Mouse (Mus musculus): Measurements from ENCODE around the gene Olfr196. TPM values are rescaled to one million over a fixed set of nuclear protein-coding genes. Genes with fewer than 3 reads are reported as not detected.
"Not testable (repeated sequence)": the region's sequence is repeated elsewhere in the genome, so short reads cannot be mapped to it uniquely, and the experiment has no call there.

Olfr196 gene
- polyA plus RNA-seq (2021) = not detected

DNA sequence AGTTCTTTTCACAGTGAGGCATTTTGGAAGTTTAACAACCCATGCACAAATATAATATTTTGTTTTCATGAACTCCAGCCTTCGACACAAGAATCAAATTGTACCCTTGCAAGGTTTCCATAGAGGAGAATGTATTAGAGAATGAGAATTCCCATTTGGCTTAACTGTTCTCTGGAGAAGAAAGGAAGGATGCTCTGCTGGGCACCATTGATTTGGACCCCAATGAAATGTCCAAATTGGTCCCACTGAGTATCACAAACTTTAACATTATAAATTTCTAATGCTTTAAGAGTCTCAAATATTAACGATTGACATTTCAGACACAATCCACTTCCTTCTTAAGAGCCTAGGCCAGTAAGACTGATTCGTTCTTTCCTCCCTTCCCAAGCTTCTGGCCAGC lies at the start of gene Olfr196:
Gene Olfr196, minus strand, starts transcription at position 101 of the 400 bp plus-strand sequence.
- in situ Hi-C loops (cut with MboI; ENCODE audit: low pct_unique_long_range_greater_than_20kb) = no loop called here
- ATAC-seq = no peak

GRCm38 (mm10) chr16:59219667-59220066 lies 49.4 kb upstream of the Olfr196 start, which contains the start of gene Olfr199:
TSS of gene Olfr199 (minus strand) at chr16:59219767.
- H3K27me3 ChIP-seq; ATAC-seq; in situ Hi-C loops (cut with MboI; ENCODE audit: low pct_unique_long_range_greater_than_20kb); POLR2A ChIA-PET; CTCF ChIA-PET; DNase-seq (ENCODE audit: low read depth, low spot score): not testable (repeated sequence)

More for the DNA sequence above, at the start of gene Olfr196:
- ChIA-PET POLR2A (no interaction called here), CTCF (no interaction called here)
- no peak for TF ChIP-seq CTCF (IDR thresholded peaks at IDR 0.05)
- no peaks in the 10 kb centered on the region for H3K27me3 ChIP-seq
- DNase-seq (ENCODE audit: low read depth, low spot score) = no peak

- ATAC-seq; H3K27me3 ChIP-seq; DNase-seq (ENCODE audit: low read depth, low spot score); in situ Hi-C loops (cut with MboI; ENCODE audit: low pct_unique_long_range_greater_than_20kb); CTCF ChIA-PET; POLR2A ChIA-PET: not testable (repeated sequence)
Observed at GRCm38 (mm10) chr16:59217861-59218260, 47.6 kb upstream of the Olfr196 start.

GRCm38 (mm10) chr16:59203433-59203832 lies 33.2 kb upstream of the Olfr196 start, which contains the start of gene Olfr198:
TSS of gene Olfr198 (minus strand) at chr16:59203533.
- CTCF ChIA-PET; in situ Hi-C loops (cut with MboI; ENCODE audit: low pct_unique_long_range_greater_than_20kb); H3K27me3 ChIP-seq; POLR2A ChIA-PET; DNase-seq (ENCODE audit: low read depth, low spot score); ATAC-seq: not testable (repeated sequence)

GRCm38 (mm10) chr16:59151996-59152395 lies 18.3 kb downstream of the Olfr196 start:
- no peak for TF ChIP-seq CTCF (IDR thresholded peaks at IDR 0.05)
- in situ Hi-C loops (cut with MboI; ENCODE audit: low pct_unique_long_range_greater_than_20kb) = no loop called here
- ATAC-seq (no peak), DNase-seq (ENCODE audit: low read depth, low spot score) (no peak)
- CTCF ChIA-PET = no interaction called here
- POLR2A ChIA-PET = no interaction called here
- no peaks in the 10 kb centered on the region for H3K27me3 ChIP-seq

- DNase-seq (ENCODE audit: low read depth, low spot score) (no peak), ATAC-seq (no peak)
- POLR2A ChIA-PET = no interaction called here
- in situ Hi-C loops (cut with MboI; ENCODE audit: low pct_unique_long_range_greater_than_20kb) = no loop called here
- no peaks in the 10 kb centered on the region for H3K27me3 ChIP-seq
- no peak for TF ChIP-seq CTCF (IDR thresholded peaks at IDR 0.05)
- CTCF ChIA-PET = no interaction called here
Observed at GRCm38 (mm10) chr16:59146746-59147145, 23.5 kb downstream of the Olfr196 start, which contains the start of gene Olfr195. TSS of gene Olfr195 (plus strand) at chr16:59147046.

DNA sequence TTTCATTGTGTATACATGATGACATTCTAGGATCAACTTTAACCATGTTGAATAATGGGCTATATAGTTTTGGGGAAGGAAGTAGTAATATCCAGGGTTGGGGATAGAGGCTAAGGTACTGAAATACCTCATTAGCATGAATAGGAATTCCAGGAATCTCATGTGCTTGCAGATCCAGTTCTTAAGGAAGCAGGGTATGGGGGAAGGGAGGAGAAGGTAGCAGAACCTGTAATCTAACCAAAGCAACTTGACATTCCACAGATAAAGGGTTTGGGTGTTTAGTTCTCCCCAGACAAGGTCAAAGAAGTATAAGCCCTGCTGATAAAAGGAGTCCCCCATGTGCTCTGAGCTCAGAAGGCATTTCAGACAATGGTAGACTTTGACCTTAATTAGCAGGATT lies 29.1 kb downstream of the Olfr196 start:
- in situ Hi-C loops (cut with MboI; ENCODE audit: low pct_unique_long_range_greater_than_20kb) = no loop called here
- ChIA-PET CTCF (no interaction called here), POLR2A (no interaction called here)
- no peak for TF ChIP-seq CTCF (IDR thresholded peaks at IDR 0.05)
- DNase-seq (ENCODE audit: low read depth, low spot score) = no peak
- ATAC-seq = no peak
- no peaks in the 10 kb centered on the region for H3K27me3 ChIP-seq

DNA sequence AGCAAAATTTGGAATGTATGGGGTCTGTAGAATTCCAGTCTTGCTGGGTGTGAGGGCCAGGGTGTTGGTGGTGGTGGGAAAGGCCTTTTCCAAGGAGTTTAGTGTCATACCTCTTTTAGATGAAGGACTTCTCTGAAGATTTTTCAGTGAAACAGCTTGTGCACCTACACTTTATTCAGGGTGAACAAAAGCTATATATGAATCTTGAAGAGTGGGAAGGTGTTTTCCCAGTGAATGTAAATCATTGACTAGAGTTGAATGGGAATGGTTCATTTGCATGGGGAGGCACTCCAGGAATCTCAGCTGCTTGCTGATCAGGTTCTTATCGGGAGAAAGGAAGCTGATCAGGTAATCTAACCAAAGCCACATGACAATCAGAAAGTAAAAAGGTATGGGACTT lies 39.5 kb downstream of the Olfr196 start:
- no peak for TF ChIP-seq CTCF (IDR thresholded peaks at IDR 0.05)
- ChIA-PET CTCF (no interaction called here), POLR2A (no interaction called here)
- ATAC-seq = no peak
- no peaks in the 10 kb centered on the region for H3K27me3 ChIP-seq
- no peak for DNase-seq (ENCODE audit: low read depth, low spot score)
- in situ Hi-C loops (cut with MboI; ENCODE audit: low pct_unique_long_range_greater_than_20kb) = no loop called here

DNA sequence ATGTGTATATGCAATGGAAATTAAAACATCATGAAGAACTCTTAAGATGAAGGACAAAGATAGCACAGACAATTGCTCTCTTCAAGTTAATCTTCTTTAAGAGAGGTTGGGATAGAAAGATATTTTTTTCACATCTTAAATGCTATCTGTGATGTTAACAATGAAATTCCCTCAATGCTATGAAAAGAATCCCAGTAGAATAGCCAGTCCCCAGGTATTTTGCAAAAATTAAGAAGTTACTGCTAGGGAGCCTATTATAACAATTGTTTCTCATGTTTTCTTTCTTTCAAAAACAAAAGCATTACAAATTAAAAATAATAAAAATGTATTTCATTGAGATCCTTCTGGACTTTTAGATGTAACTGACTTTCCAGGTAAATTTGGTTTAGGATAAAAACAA lies 49.3 kb downstream of the Olfr196 start, which contains the start of gene Olfr194:
Gene Olfr194, minus strand, starts transcription at position 101 of the 400 bp plus-strand sequence.
- no peak for ATAC-seq
- DNase-seq (ENCODE audit: low read depth, low spot score) = no peak
- H3K27me3 ChIP-seq = no peaks in the 10 kb centered on the region
- in situ Hi-C loops (cut with MboI; ENCODE audit: low pct_unique_long_range_greater_than_20kb) = no loop called here
- no peak for TF ChIP-seq CTCF (IDR thresholded peaks at IDR 0.05)
- CTCF ChIA-PET = no interaction called here
- POLR2A ChIA-PET = no interaction called here

Other genes with a start within 250 kb of the Olfr196 start
- not detected for gene Olfr181, start 241.7 kb downstream of the Olfr196 start, polyA plus RNA-seq (2021)
- not detected for gene Olfr180, start 241.1 kb downstream of the Olfr196 start, polyA plus RNA-seq (2021)
- not detected for gene Olfr183, start 175.1 kb downstream of the Olfr196 start, polyA plus RNA-seq (2021)
- not detected for gene Olfr186, start 140.2 kb downstream of the Olfr196 start, polyA plus RNA-seq (2021)
- not detected for gene Olfr187, start 130.7 kb downstream of the Olfr196 start, polyA plus RNA-seq (2021)
- gene Olfr190, start 92.4 kb downstream of the Olfr196 start, polyA plus RNA-seq (2021) = not detected
- gene Olfr191, start 80.6 kb downstream of the Olfr196 start, polyA plus RNA-seq (2021) = not detected
- not detected for gene Olfr193, start 58.6 kb downstream of the Olfr196 start, polyA plus RNA-seq (2021)
- gene Olfr194, start 49.4 kb downstream of the Olfr196 start, polyA plus RNA-seq (2021) = not detected
- not detected for gene Olfr195, start 23.4 kb downstream of the Olfr196 start, polyA plus RNA-seq (2021)
- not detected for gene Olfr198, start 33.1 kb upstream of the Olfr196 start, polyA plus RNA-seq (2021)
- not detected for gene Olfr199, start 49.3 kb upstream of the Olfr196 start, polyA plus RNA-seq (2021)
- gene Olfr201, start 102.2 kb upstream of the Olfr196 start, polyA plus RNA-seq (2021) = not detected
- gene Olfr202, start 116.3 kb upstream of the Olfr196 start, polyA plus RNA-seq (2021) = not detected
- gene Olfr203, start 128.4 kb upstream of the Olfr196 start, polyA plus RNA-seq (2021) = not detected
- gene Olfr204, start 147.8 kb upstream of the Olfr196 start, polyA plus RNA-seq (2021) = not detected
- gene Olfr205, start 160.7 kb upstream of the Olfr196 start, polyA plus RNA-seq (2021) = not detected
- not detected for gene Olfr206, start 178.8 kb upstream of the Olfr196 start, polyA plus RNA-seq (2021)
- 0.09 TPM for gene Olfr209, start 193.5 kb upstream of the Olfr196 start, polyA plus RNA-seq (2021)
- not detected for gene Gabrr3, start 236.9 kb upstream of the Olfr196 start, polyA plus RNA-seq (2021)

Measured in Patski (cell line).